Mouse (Mus musculus): ENCODE data around the gene Lsamp.
"Not testable (repeated sequence)": the region's sequence is repeated elsewhere in the genome, so short reads cannot be mapped to it uniquely, and the experiment has no call there.

Lsamp gene

DNA sequence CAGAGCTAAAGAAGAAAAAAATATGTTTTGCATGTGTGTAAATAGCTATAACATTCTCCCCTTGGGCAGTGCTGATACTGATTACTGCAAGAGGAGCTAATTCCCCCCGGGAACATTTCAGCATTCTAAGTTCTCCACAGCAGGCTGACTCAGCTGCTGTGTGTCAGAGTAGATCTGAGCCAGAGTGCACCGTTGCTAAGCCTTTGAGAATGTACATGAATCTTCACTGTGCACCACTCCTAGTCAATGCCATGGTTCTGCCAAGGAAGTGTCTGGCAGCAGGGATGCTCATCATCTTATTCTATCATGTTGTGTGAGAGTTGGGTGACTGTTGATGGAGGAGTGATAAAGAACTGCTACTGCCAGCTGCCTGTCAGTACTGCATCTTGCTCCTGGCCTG lies 1985.1 kb downstream of the Lsamp start:
- no peak for DNase-seq

DNA sequence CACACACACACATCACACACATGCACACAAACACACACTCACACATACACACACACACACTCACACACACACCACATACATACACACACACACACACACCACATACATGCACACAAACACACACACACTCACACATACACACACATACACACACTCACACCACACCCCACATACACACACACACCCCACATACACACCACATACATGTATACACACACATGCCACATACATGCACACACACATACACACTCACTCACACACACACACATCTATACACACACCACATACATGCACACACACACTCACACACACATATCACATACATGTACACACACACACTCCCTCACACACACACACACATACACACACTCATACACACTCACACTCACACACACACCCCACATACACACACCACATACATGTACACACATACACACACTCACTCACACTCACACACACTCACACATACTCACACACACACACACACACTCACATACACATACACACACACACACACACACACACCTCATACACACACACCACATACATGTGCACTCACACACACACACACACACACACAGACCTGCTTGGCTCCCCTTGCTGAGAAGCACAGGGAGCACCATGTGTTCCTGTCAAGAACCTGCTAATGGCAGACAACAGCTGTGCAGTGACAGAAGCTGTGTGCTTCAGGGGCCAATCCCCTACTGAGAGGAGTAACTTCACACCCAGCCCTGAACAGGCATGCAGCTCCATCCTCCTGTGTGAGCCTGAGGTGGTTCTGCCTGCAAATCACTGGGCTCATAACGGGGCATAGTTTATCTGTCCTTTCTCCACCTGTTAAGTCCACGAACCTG lies 1990.9 kb downstream of the Lsamp start:
- DNase-seq: no peak

DNA sequence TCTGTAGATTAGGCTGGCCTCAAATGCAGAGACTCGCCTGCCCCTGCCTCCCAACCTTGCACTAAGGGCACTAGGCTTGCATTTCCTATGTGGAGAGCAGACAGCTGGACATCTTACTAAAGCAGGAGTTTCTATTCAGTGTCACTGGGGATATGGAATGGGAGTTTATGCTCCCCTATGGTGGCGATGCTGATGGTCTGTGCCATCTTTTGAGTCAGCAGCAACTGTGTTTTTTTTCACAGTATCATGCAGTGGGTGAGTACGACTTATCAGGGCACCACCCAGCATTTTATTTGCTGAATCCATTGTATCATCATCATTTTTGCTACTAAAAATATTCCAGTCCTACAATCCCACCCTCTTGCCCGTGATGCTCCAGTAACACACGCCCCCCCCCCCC lies 1992.7 kb downstream of the Lsamp start:
- no peak for DNase-seq

DNA sequence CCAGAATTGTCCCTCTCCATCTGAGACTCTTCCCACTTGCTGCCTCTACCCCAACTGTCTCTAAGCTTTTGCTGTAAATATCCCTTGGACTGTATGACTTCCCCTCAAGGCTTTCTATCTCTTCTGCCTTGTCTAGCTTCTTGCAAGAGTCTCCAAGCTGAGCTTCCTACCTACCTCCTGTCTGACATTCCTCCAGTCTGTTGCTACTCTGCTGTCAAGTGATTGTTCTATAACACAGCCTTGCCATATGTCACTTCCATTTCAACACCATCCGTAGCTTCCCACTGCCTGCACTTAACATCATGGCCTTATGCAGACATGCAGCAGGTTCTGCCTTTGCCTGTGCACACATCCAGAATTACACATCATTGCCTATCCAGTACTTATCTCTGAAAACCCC lies 2012.8 kb downstream of the Lsamp start:
- DNase-seq: no peak

DNA sequence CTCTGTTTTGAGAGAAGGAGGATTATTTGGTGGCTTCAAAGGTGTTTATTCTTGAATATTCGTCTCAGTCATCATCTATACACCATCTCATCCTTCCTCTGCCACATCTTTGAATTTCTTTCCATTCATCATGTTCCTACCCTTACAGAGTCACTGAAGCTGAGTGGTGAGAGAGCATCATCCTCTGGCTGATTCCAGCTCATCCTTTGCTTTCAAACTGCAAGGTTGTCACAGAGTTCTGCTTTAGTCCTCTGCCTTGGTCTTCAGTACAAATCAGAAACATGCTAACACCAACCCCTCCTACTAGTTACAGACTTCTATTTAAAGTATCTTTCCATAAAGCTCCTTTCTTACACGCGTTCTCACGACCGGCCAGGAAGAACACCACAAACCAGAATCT lies 2018.8 kb downstream of the Lsamp start:
- DNase-seq: no peak

DNA sequence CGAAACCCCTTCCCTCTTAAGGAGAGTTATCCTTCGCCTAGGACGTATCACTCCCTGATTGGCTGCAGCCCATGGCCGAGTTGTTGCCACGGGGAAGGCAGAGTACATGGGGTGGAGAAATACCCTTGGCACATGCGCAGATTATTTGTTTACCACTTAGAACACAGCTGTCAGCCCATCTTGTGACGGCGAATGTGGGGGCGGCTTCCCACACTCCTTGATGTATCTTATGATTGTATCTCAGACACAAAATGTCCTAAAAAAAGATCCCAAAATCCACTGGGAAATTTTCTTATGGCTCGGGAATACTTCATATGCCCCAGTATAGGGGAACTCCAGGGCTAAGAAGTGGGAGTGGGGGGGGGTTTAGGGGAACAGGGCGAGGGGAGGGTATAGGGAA lies 2019.3 kb downstream of the Lsamp start:
- not testable (repeated sequence) for DNase-seq

DNA sequence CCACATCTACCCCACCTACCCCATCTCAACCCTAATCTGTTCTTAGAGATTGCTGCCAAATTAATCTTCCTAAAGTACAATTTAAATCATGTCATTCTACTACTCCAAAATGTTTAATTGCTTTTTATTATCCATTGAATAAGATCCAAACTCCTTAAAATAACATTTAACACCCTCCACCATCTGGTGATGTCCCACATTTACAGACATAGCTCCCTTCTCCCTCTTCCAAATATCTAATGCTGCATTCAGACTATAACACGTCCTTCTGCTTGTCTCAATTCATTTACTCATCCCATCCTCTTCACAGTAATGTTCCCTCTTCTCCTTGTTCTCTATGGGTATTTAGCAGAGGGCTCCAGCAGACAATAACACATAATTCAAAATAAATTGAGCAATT lies 2020.0 kb downstream of the Lsamp start:
- DNase-seq: no peak

- DNase-seq: no peak
These were observed 2030.8 kb downstream of the Lsamp start for GRCm38 (mm10) chr16:42014937-42015336.

GRCm38 (mm10) chr16:42015443-42015842 lies 2031.3 kb downstream of the Lsamp start:
- DNase-seq: no peak

- DNase-seq: no peak
These were observed 2032.9 kb downstream of the Lsamp start for GRCm38 (mm10) chr16:42016791-42017643.

GRCm38 (mm10) chr16:42022566-42022965 lies 2038.4 kb downstream of the Lsamp start:
- no peak for DNase-seq

- DNase-seq: no peak
These were observed 2047.9 kb downstream of the Lsamp start for GRCm38 (mm10) chr16:42032030-42032429.

DNA sequence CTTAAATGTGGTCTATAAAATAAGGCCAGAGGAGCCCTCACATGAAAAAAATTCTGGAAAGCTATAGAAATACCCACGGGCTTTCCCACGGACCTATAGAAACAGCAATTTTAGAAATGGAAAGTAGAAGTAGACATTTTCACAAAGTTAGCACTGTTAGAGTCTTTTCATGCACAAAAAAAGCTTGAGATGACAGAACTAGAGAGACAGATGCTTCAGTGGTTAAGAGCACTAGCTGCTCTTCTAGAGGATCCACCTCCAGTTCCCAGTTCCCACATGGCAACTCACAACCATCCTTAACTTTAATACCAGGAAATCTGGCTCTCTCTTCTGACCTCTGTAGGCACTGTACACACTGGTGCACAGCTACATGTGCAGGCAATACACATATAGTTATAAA lies 2049.3 kb downstream of the Lsamp start:
- DNase-seq: no peak

DNA sequence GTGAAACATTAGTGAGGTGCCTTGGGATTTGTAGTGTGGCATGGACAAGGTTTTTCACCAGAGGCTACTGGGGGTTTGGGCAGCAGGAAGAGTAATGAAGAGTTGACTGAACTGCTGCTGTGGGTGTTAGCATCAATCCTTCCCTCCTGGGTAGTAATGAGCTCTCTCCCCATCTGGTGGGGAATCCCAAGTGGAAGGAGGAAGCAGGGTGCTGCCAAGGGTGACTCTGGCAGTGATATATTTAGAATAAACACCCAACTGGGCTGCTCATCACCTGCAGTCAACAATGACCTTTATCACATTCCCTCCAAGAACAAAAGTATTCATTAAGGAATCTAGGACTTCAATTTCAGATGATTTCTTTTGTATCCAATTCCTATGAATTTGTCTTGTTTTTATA lies 2064.0 kb downstream of the Lsamp start:
- DNase-seq: no peak

GRCm38 (mm10) chr16:42059927-42060326 lies 2075.8 kb downstream of the Lsamp start:
- DNase-seq: no peak

DNA sequence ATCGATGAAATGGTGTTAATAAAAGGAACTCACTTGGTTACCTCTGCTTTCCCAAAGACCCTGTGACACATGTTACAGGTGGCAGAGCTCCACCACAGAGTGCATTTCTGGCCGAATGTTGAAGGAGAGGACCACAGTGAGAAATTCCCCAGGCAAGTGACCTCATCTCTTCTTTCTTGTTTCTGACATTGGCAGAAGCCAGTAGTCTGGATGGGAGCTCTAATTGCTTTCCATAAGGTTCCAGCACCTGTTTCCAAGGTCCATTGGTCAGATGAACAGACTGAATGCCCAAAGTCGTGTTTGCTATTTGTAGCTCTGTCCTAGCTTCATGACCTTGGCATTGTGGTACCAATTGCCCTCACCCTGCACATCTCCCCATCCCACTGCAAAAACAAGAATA lies 2090.2 kb downstream of the Lsamp start:
- no peak for DNase-seq

DNA sequence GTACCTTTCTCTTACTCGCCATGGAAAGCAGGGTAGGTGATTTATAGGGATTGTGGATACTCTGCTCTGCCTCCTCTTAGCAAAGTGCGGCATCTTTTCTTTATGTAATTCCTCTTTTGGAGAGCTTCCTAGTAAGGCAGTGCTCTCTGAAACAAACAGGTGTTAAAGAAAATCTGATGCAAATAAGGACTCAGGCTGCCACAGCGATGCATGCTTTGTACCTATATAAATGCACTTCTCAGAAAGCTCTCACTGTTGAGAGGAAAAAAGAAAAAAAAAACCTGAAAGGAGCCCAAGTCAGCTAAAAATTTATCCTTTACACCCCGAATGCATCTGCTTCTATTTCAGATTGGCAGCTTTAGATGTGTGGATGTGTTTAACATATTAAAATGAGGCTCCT lies 2095.4 kb downstream of the Lsamp start:
- DNase-seq: no peak

DNA sequence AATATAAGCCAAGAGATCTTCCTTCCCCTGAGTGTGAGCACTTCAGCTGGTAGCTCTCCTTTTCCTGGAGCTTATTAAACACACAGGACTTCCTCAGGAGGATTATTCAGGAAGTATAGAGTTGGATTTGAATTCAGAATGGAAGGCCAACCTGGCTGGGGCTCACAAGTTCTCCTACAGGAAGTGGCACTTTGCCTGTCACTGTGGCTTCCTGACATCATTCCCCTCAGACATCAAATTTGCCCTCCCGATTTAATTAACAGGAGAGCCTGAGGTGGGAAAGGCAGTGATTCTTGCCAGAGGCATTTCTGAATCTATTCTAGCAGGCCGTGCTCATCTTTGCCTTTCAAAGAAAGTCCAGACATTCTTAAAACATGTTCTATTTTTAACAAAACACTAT lies 2097.4 kb downstream of the Lsamp start:
- no peak for DNase-seq

GRCm38 (mm10) chr16:42097510-42097909 lies 2113.3 kb downstream of the Lsamp start:
- no peak for DNase-seq

DNA sequence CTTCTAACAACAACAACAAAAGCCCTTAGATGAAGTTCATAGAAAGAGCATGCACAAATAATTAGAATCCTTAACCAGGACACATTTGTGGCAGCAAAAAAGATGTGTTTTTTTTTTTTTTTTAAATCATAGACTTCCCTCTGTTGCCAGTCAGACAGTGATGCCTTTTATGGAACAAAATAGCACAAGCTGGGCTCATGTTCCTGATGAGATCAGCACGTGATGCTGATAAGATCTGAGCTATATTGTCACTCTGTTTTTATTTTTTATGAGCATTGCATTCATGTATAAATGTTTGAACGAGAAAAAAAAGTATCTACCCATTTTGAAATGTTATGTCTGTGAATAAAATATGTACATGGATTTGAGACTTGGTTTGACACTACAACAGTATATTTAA lies 2118.0 kb downstream of the Lsamp start:
- no peak for DNase-seq

DNA sequence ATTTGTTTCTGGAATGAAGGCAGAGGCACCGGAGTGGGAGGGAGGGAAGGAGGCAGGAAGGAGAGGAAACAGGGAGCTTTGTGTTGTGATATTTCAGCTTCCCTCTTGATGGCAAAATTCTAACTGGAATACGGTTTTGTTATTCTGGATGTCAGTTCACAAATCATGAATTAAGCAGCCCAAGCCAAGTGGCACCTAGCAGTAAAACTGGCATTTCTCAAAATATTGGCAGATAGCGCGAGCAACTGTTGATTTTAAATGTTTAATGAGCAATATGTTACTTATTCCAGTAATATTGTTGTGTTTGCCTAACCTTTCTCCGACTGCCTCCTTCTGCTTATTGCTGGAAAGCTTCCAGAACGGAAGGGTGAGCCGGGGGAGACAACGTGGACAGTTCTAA lies 2118.5 kb downstream of the Lsamp start:
- no peak for DNase-seq

GRCm38 (mm10) chr16:42112251-42112650 lies 2128.1 kb downstream of the Lsamp start:
- DNase-seq: no peak

GRCm38 (mm10) chr16:42113246-42113645 lies 2129.1 kb downstream of the Lsamp start:
- DNase-seq: no peak

- no peak for DNase-seq
These were observed 2137.6 kb downstream of the Lsamp start for GRCm38 (mm10) chr16:42121788-42122187.
